Mouse (Mus musculus) embryo, embryonic 11.5 days (tissue): ENCODE results near the gene Olfr294.

Source experiments
- DNase-seq: peaks from one replicate; pipeline ENCODE4 v3.0.0-alpha.2; 2012; ENCODE audit warnings: low read depth, low spot score

Olfr294 gene

DNA sequence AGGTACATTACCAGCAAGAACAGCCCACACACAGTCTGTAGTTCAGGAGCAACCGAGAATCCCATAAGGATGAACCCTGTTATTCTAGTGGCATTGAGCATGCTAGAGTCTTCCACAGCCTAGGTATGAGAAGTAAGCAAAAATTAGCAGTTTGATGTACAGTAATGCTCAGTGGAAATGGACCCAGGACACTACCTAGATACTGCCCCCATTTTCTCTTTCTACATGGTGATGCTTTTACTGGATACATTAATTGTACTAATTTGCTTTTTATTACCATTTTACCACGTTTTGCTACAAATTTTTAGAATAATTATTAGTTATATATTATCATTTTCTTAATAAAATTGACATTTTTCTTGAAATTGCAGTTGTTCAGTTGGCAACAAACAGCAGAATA is at the start of gene Olfr294:
Olfr294 (minus strand) TSS at position 101 of the 400 bp plus-strand sequence.
- DNase-seq, result no peak

DNA sequence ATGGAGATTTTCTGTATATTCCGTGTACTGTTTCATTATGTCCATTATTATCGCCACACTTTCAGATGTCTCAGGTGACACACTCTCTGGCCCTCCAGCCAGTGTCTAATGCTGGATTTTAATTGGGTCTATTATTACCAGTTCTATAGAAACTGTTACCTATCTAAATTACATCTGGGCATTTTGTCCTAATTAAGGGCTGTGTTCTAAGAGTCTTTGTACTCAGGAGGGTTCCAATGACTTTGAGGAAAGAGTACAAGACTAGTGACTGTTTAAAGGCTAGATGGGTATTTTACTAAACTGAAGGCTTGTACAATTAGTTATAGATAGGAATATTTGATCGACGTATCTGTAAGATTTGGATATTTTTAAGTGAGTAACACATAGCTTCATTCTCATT is 32.3 kb upstream of the Olfr294 start, which contains the start of gene Olfr293:
Olfr293 (plus strand) TSS at position 301 of the 400 bp plus-strand sequence.
- DNase-seq, result no peak

DNA sequence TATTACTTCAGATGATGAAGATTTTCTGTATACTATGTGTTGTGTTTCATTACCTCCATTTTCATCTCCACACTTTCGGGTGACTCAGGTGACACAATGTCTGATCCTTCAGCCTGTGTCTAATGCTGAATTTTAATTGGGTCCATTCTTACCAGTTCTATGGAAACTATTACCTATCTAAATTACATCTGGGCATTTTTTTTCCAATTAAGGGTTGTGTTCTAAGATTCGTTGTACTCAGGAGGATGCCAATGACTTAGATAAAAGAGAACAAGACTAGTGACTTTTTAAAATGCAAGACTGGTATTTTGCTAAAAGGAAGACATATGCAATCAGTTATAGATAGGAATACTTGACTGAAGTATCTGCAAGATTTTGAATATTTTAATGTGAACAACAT is 32.9 kb downstream of the Olfr294 start, which contains the start of gene Olfr295:
Olfr295 (plus strand) TSS at position 301 of the 400 bp plus-strand sequence.
- no peak for DNase-seq
